Mouse (Mus musculus): ENCODE data around the gene 1700015F17Rik.

GRCm38 (mm10) chr5:5501583-5501982 lies 22.6 kb upstream of the 1700015F17Rik start:
- no peak for TF ChIP-seq CTCF (IDR thresholded peaks at IDR 0.05; ENCODE audit: low read depth)
- no peak for TF ChIP-seq EP300 (IDR thresholded peaks at IDR 0.05; ENCODE audit: low read depth)
